Mouse (Mus musculus): ENCODE measurements around the gene Lrrc66.

Gene Lrrc66

GRCm38 (mm10) chr5:73556733-73557425 lies 75.4 kb downstream of the Lrrc66 start:
- no peak for DNase-seq (ENCODE audit: low spot score)
